Mouse (Mus musculus) cerebellum, adult 11 months (tissue): ENCODE measurements around the gene Zfand3.

Experiments used
- DNase-seq: peaks from one replicate; pipeline ENCODE4 v3.0.0; 2022

Gene Zfand3

GRCm38 (mm10) chr17:30196401-30197279, 192.1 kb downstream of the Zfand3 start:
- DNase-seq = no peak

GRCm38 (mm10) chr17:30197280-30198030, 192.9 kb downstream of the Zfand3 start:
- DNase-seq = no peak

GRCm38 (mm10) chr17:30198422-30198821, 193.9 kb downstream of the Zfand3 start:
- no peak for DNase-seq

- no peak for DNase-seq
These were observed 195.1 kb downstream of the Zfand3 start for GRCm38 (mm10) chr17:30199374-30200247.

GRCm38 (mm10) chr17:30200283-30200682, 195.8 kb downstream of the Zfand3 start:
- no peak for DNase-seq

- no peak for DNase-seq
These were observed 200.7 kb downstream of the Zfand3 start for GRCm38 (mm10) chr17:30205062-30205825.

- DNase-seq = peak; percentile 36
These were observed 205.7 kb downstream of the Zfand3 start for GRCm38 (mm10) chr17:30210262-30210661.

- peak; percentile 67 for DNase-seq
These were observed 206.4 kb downstream of the Zfand3 start for GRCm38 (mm10) chr17:30210936-30211335.

GRCm38 (mm10) chr17:30212647-30213046, 208.1 kb downstream of the Zfand3 start:
- no peak for DNase-seq

GRCm38 (mm10) chr17:30213371-30213770, 208.8 kb downstream of the Zfand3 start:
- no peak for DNase-seq

GRCm38 (mm10) chr17:30214393-30214792, 209.9 kb downstream of the Zfand3 start:
- DNase-seq = no peak

- DNase-seq = no peak
These were observed 211.2 kb downstream of the Zfand3 start for GRCm38 (mm10) chr17:30215741-30216140.

GRCm38 (mm10) chr17:30221677-30222076, 217.1 kb downstream of the Zfand3 start:
- DNase-seq = no peak

- no peak for DNase-seq
These were observed 217.8 kb downstream of the Zfand3 start for GRCm38 (mm10) chr17:30222361-30222760.

GRCm38 (mm10) chr17:30222837-30223236, 218.3 kb downstream of the Zfand3 start:
- no peak for DNase-seq

GRCm38 (mm10) chr17:30225030-30225740, 220.7 kb downstream of the Zfand3 start:
- DNase-seq = no peak

- no peak for DNase-seq
These were observed 224.1 kb downstream of the Zfand3 start for GRCm38 (mm10) chr17:30228439-30229215.

GRCm38 (mm10) chr17:30230428-30230827, 225.9 kb downstream of the Zfand3 start:
- no peak for DNase-seq

GRCm38 (mm10) chr17:30231483-30231882, 226.9 kb downstream of the Zfand3 start:
- DNase-seq = no peak

- no peak for DNase-seq
These were observed 228.2 kb downstream of the Zfand3 start for GRCm38 (mm10) chr17:30232698-30233097.

- DNase-seq = no peak
These were observed 230.8 kb downstream of the Zfand3 start for GRCm38 (mm10) chr17:30235380-30235779.
